Mouse (Mus musculus) cerebellum, adult 2 months (tissue): Measurements from ENCODE around the gene Gm853.

Source experiments
- CTCF ChIP-seq: fragments of 200-500 bp; IDR thresholded peaks from 2 replicates; pipeline ENCODE4 v1.5.1; 2011; ENCODE audit warnings: low read depth, mild to moderate bottlenecking, control low read depth, low read length, moderate library complexity, borderline replicate concordance; ENCODE audit not compliant: insufficient read depth
- POLR2A ChIP-seq: fragments of 200-500 bp; IDR thresholded peaks from 2 replicates; pipeline ENCODE4 v1.6.1; 2011; ENCODE audit warnings: low read length, control low read depth, borderline replicate concordance; ENCODE audit not compliant: insufficient read depth

DNA sequence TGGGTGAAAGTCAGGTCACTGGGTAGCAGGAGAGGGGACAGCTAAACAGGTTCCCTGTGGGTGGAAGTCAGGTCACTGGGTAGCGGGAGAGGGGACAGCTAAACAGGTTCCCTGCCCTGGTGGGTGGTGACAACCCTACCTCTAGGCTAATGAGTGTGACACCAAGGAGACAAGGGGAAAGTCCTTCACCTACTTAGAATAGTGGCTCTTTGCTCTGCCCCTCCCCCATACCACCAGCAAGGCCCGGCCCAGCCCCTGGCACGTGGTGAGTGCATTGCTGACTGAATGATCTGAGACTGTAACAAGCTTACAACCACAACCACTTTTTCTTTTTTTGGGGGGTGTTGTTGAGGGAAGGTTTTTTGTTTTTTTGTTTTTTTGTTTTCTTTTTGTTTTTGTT lies 29.6 kb upstream of the Gm853 start:
- TF ChIP-seq POLR2A (no peak), CTCF (no peak)
